In genomic region chr8:94953624-94954367, GRCm38 (mm10) we compare ENCODE assay signal across 12 mouse cellular contexts. TPM values are rescaled to one million over a fixed set of nuclear protein-coding genes. Genes with fewer than 3 reads are reported as not detected.
DNase-seq lines count a peak whose midpoint lies in the region; ATAC-seq and TF ChIP-seq lines count a peak whose summit lies in the region.
"Had no signal": no experiment of that assay in that cellular context is flagged by ENCODE, and none has a peak within 500 bp of the region (broad histone marks: within the 10 kb centered on the region; RNA-seq: fewer than 3 reads in every experiment).

No protein-coding gene starts in this region.

- no peak overlapping the region for H3K9ac ChIP-seq in lung, embryonic 14.5 days
- H3K9ac ChIP-seq: hindbrain, embryonic 15.5 days had no signal

- H3K4me3 ChIP-seq in lung, embryonic 14.5 days (ENCODE audit: low read depth, low read length), result no peak overlapping the region
- H3K4me3 ChIP-seq: erythroblast, embryonic 14.5 days; heart, adult 2 months; hindbrain, embryonic 15.5 days had no signal

- no peak for DNase-seq in lung, embryonic 14.5 days
- DNase-seq in lung, postnatal 4 days, result no peak
- peak; percentile 28 for DNase-seq in naive thymus-derived CD4-positive, alpha-beta T cell, adult 2 months (ENCODE audit: low read depth)
- no peak for DNase-seq in left cerebral cortex, postnatal 14 days (ENCODE audit: low spot score in 2 of 2)
- DNase-seq in layer of hippocampus, adult 9-10 months (ENCODE audit: low spot score), result no peak
- DNase-seq: cerebellum, adult 18-20 months; heart, adult 2 months had no signal

- WGBS in lung, embryonic 14.5 days, result 44% methylated on average over 7 of the region's 7 CpGs

- 0 out of 2 replicates have a peak, but pooled peaks cover 4% of the 10 kb centered on the region for H3K4me1 ChIP-seq in lung, embryonic 14.5 days (ENCODE audit: insufficient read depth)

- H3K9me3 ChIP-seq in lung, embryonic 14.5 days (ENCODE audit: low read depth, low read length), result no peaks in the 10 kb centered on the region
- H3K9me3 ChIP-seq: hindbrain, embryonic 15.5 days had no signal

- intact Hi-C loops in left cerebral cortex, postnatal 14 days (cut with DNase I), result no loop called here

- peak overlapping the region; percentile 87 for H3K27ac ChIP-seq in lung, embryonic 14.5 days (ENCODE audit: low read depth)
- H3K27ac ChIP-seq: heart, adult 2 months; hindbrain, embryonic 15.5 days; macrophage had no signal

- no peaks in the 10 kb centered on the region for H3K27me3 ChIP-seq in lung, embryonic 14.5 days (ENCODE audit: insufficient read depth, low read length)
- H3K27me3 ChIP-seq: hindbrain, embryonic 15.5 days had no signal

- no peak for ATAC-seq in lung, embryonic 14.5 days (ENCODE audit: insufficient read depth)
- ATAC-seq in CD4-positive, CD25-positive, alpha-beta regulatory T cell, adult 4 months, result peak; percentile 65
- ATAC-seq in inflammation-experienced regulatory T-cells, adult 6 months, result peak; percentile 38

- H3K36me3 ChIP-seq in lung, embryonic 14.5 days (ENCODE audit: insufficient read depth), result no peaks in the 10 kb centered on the region
- H3K36me3 ChIP-seq: hindbrain, embryonic 15.5 days had no signal

- TF ChIP-seq CTCF in lung, embryonic 14.5 days (IDR thresholded peaks at IDR 0.05; ENCODE audit: low read depth), result no peak

- peak overlapping the region; percentile 42; the same call in 1 of the 2 replicates for H3K4me2 ChIP-seq in lung, embryonic 14.5 days
- H3K4me2 ChIP-seq: hindbrain, embryonic 15.5 days had no signal

RNA-seq across cellular contexts. Expression of gene Adgrg1, which starts 20.8 kb away (rescaled TPM):
- polyA plus RNA-seq in lung, embryonic 14.5 days (2014; fragmentation: Nextera tagmentation; extraction: Ambion mirVana), result 33.8 and 45.3 TPM in 2 replicates
- 1 to 10 TPM; 4.6 to 8.4 TPM for polyA plus RNA-seq in CD4-positive, CD25-positive, alpha-beta regulatory T cell, adult 4 months (2017; shearing (Covaris generic))
- 1 to 10 TPM in 2 of 3 experiments, under 1 TPM in 1; 0.52 to 5.5 (median 4.5) TPM for polyA plus RNA-seq in inflammation-experienced regulatory T-cells, adult 6 months (2017; shearing (Covaris generic))
- total RNA-seq in left cerebral cortex, postnatal 14 days (2021), result 100 to 1,000 TPM in 1 of 2 experiments, 10 to 100 TPM in 1; 93.3 to 110 TPM

RNA-seq across cellular contexts. Expression of gene Adgrg5, which starts 30.3 kb away (rescaled TPM):
- polyA plus RNA-seq in lung, embryonic 14.5 days (2014; fragmentation: Nextera tagmentation; extraction: Ambion mirVana), result 0.18 and 0.21 TPM in 2 replicates
- polyA plus RNA-seq in CD4-positive, CD25-positive, alpha-beta regulatory T cell, adult 4 months (2017; shearing (Covaris generic)), result 1 to 10 TPM in 1 of 2 experiments, under 1 TPM in 1; 0.97 to 1.4 TPM
- 1 to 10 TPM; 1.8 to 4.3 (median 4.1) TPM for polyA plus RNA-seq in inflammation-experienced regulatory T-cells, adult 6 months (2017; shearing (Covaris generic))
- total RNA-seq in left cerebral cortex, postnatal 14 days (2021), result not detected
- polyA plus RNA-seq: erythroblast, embryonic 14.5 days had no signal

RNA-seq across cellular contexts. Expression of gene Ccdc102a, which starts 35.9 kb away (rescaled TPM):
- 29.9 and 34.1 TPM in 2 replicates for polyA plus RNA-seq in lung, embryonic 14.5 days (2014; fragmentation: Nextera tagmentation; extraction: Ambion mirVana)
- not detected for polyA plus RNA-seq in CD4-positive, CD25-positive, alpha-beta regulatory T cell, adult 4 months (2017; shearing (Covaris generic))
- 1 to 10 TPM in 1 of 3 experiments, under 1 TPM in 2; 0.24 to 1.0 (median 0.25) TPM for polyA plus RNA-seq in inflammation-experienced regulatory T-cells, adult 6 months (2017; shearing (Covaris generic))
- total RNA-seq in left cerebral cortex, postnatal 14 days (2021), result 1 to 10 TPM; 2.0 to 2.4 TPM

Comparison
In these comparisons a context has a peak if more than half of its experiments do, and no peak if none do; other contexts are left out.
1. RNA of gene Ccdc102a, which starts 35.9 kb away (polyA plus RNA-seq): 29.9 to 34.1 TPM in lung, embryonic 14.5 days; 0.24 to 1.0 TPM in inflammation-experienced regulatory T-cells, adult 6 months and not detected in CD4-positive, CD25-positive, alpha-beta regulatory T cell, adult 4 months; every median in the first group is over 10 times any median in the second.